Mouse (Mus musculus) forebrain, embryonic 12.5 days (tissue): ENCODE data around the gene Phlda1. TPM values are rescaled to one million over a fixed set of nuclear protein-coding genes. Genes with fewer than 3 reads are reported as not detected.

Experiments used
- polyA plus RNA-seq: library from polyadenylated mRNA; unstranded; fragments of >200 nt; fragmentation: Nextera tagmentation; extraction: Ambion mirVana; gene quantifications from 2 replicates; pipeline ENCODE4 v1.2.1, GENCODE M21; 2016

The Phlda1 gene
- polyA plus RNA-seq, 1 experiment from 2014 or later, result 17.8 TPM

Other genes with a start within 250 kb of the Phlda1 start
- gene Bbs10, start 207.6 kb upstream of the Phlda1 start, polyA plus RNA-seq, result 6.6 and 6.7 TPM in 2 replicates
- 348 and 361 TPM in 2 replicates for gene Nap1l1, start 33.1 kb upstream of the Phlda1 start, polyA plus RNA-seq